ENCODE assay signal across 8 mouse cellular contexts in the genomic region with DNA sequence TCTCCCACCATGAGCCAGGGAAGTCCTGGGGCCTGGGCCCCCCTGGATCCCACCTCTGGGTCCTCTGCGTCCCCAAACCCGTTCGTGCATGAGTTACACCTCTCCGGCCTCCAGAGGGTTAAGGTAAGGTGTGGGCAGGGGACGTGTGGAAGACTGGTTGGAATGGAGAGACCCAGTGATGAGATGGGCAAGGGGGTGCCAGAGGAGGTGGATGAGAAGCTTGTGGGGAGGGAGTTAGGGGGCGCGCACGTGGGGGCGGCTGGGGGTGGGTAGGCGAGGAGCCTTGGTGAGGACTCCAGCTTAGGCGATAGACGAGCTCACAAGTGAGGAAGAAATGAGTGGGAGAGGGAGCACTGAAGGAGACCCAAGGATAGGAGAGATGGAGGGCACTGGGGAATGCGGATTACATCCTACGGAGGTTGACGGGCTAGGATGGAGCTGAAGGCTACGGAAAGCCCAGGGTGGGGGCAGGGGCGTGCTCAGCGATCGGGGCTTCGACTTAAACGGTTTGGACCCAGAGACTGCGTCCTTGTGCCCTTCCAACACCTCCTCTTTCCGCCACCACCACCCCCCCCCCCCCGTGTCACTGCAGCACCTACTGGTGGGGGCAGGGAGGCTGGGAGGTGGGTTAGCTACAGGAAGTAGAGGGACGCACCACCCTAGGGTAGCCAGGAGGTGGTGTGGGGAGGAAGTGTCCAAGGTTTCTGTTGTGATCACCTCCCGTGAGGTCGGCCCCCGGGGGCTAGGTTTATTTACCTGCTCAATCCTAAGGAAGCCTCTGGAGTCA. TPM values are rescaled to one million over a fixed set of nuclear protein-coding genes. Genes with fewer than 3 reads are reported as not detected.
A peak's percentile ranks its signal among the peaks of the same experiment; 100 is the strongest.
DNase-seq lines count a peak whose midpoint lies in the region; ATAC-seq and TF ChIP-seq lines count a peak whose summit lies in the region.

No protein-coding gene starts in this region.

- peak overlapping the region; percentile 77 for H3K4me3 ChIP-seq in hindbrain, embryonic 13.5 days
- peak overlapping the region; percentile 61 to 78 for H3K4me3 ChIP-seq in liver, embryonic 14.5 days (ENCODE audit: insufficient read depth in 1 of 2, low read depth in 2 of 2, low read length in 2 of 2)
- H3K4me3 ChIP-seq in neural tube, embryonic 12.5 days, result peak overlapping the region; percentile 77

- no peaks in the 10 kb centered on the region for H3K9me3 ChIP-seq in hindbrain, embryonic 13.5 days
- H3K9me3 ChIP-seq in liver, embryonic 14.5 days (ENCODE audit: control insufficient read depth, low read length), result no peaks in the 10 kb centered on the region
- no peaks in the 10 kb centered on the region for H3K9me3 ChIP-seq in neural tube, embryonic 12.5 days

- peaks cover 16% of the 10 kb centered on the region for H3K4me1 ChIP-seq in hindbrain, embryonic 13.5 days (replicated peaks)
- peaks cover 0 to 3% of the 10 kb centered on the region in 2 experiments; a peak in 1 of 4 replicates for H3K4me1 ChIP-seq in liver, embryonic 14.5 days (replicated peaks; ENCODE audit: control insufficient read depth in 2 of 2, insufficient read depth in 2 of 2, low read length in 1 of 2)
- peaks cover 12% of the 10 kb centered on the region; the same call in 1 of the 2 replicates for H3K4me1 ChIP-seq in neural tube, embryonic 12.5 days

- DNase-seq in heart, adult 11 months, result peak; percentile 92
- no peak for DNase-seq in heart, adult 9 months (ENCODE audit: low spot score in 2 of 2)
- peak; percentile 32 for DNase-seq in Muller cell, postnatal 12 days (ENCODE audit: inconsistent ontology term)
- DNase-seq in embryo, embryonic 9.5 days (ENCODE audit: extremely low spot score), result peak; percentile 48
- no peak for DNase-seq in liver, embryonic 14.5 days (ENCODE audit: low read depth in 3 of 3, low spot score in 3 of 3)
- DNase-seq in c-Kit-positive CD71-positive TER-119-positive erythroid progenitor cells, embryonic 14.5 days (ENCODE audit: low spot score), result no peak

- 0 out of 2 replicates have a peak, but pooled peaks cover 2% of the 10 kb centered on the region for H3K27me3 ChIP-seq in hindbrain, embryonic 13.5 days
- no peaks in the 10 kb centered on the region; the same call in 1 of the 2 replicates for H3K27me3 ChIP-seq in liver, embryonic 14.5 days (ENCODE audit: control insufficient read depth, insufficient read depth, low read length)
- no peaks in the 10 kb centered on the region for H3K27me3 ChIP-seq in neural tube, embryonic 12.5 days (replicated peaks)

- no peak for TF ChIP-seq CTCF in liver, embryonic 14.5 days (IDR thresholded peaks at IDR 0.05; ENCODE audit: low read depth)

- peaks cover 21% of the 10 kb centered on the region for H3K36me3 ChIP-seq in hindbrain, embryonic 13.5 days
- H3K36me3 ChIP-seq in liver, embryonic 14.5 days (replicated peaks; ENCODE audit: control insufficient read depth, insufficient read depth, low read depth), result no peaks in the 10 kb centered on the region
- peaks cover 10% of the 10 kb centered on the region for H3K36me3 ChIP-seq in neural tube, embryonic 12.5 days

- peak; percentile 74 for ATAC-seq in hindbrain, embryonic 13.5 days (ENCODE audit: low FRiP score)
- peak; percentile 14; the same call in 1 of the 2 replicates for ATAC-seq in liver, embryonic 14.5 days (ENCODE audit: insufficient read depth)
- peak; percentile 67 for ATAC-seq in neural tube, embryonic 12.5 days (ENCODE audit: low FRiP score, low read depth)

- H3K4me2 ChIP-seq in hindbrain, embryonic 13.5 days, result peak overlapping the region; percentile 84
- peak overlapping the region; percentile 71 for H3K4me2 ChIP-seq in liver, embryonic 14.5 days (ENCODE audit: low read depth)
- peak overlapping the region; percentile 89 for H3K4me2 ChIP-seq in neural tube, embryonic 12.5 days (replicated peaks)

- H3K9ac ChIP-seq in hindbrain, embryonic 13.5 days, result peak overlapping the region; percentile 93
- H3K9ac ChIP-seq in liver, embryonic 14.5 days (replicated peaks), result peak overlapping the region; percentile 5; the same call in 1 of the 2 replicates
- peak overlapping the region; percentile 86 for H3K9ac ChIP-seq in neural tube, embryonic 12.5 days

- under 1% methylated on average over 25 of the region's 28 CpGs for WGBS in hindbrain, embryonic 13.5 days
- WGBS in liver, embryonic 14.5 days (ENCODE audit: insufficient replicate concordance), result under 1% methylated on average over 25 of the region's 28 CpGs
- under 1% methylated on average over 28 of the region's 28 CpGs for WGBS in neural tube, embryonic 12.5 days

- peak overlapping the region; percentile 98 for H3K27ac ChIP-seq in hindbrain, embryonic 13.5 days
- no peak overlapping the region for H3K27ac ChIP-seq in liver, embryonic 14.5 days
- peak overlapping the region; percentile 95 for H3K27ac ChIP-seq in neural tube, embryonic 12.5 days

- no peak for TF ChIP-seq EP300 in liver, embryonic 14.5 days (IDR thresholded peaks at IDR 0.05; ENCODE audit: low read depth)

RNA-seq across cellular contexts. Expression of a gene that starts 0.9 kb away (rescaled TPM):
- 14.9 and 15.5 TPM in 2 replicates for polyA plus RNA-seq in hindbrain, embryonic 13.5 days (2015; fragmentation: Nextera tagmentation; extraction: Ambion mirVana)
- 2.4 and 2.9 TPM in 2 replicates for polyA plus RNA-seq in liver, embryonic 14.5 days (2012; rRNA removed)
- 1.9 and 2.1 TPM in 2 replicates for polyA plus RNA-seq in liver, embryonic 14.5 days (2014; fragmentation: Nextera tagmentation; extraction: Ambion mirVana)
- polyA plus RNA-seq in neural tube, embryonic 12.5 days (2016; fragmentation: Nextera tagmentation; extraction: Ambion mirVana), result 15.9 and 16.8 TPM in 2 replicates

RNA-seq across cellular contexts. Expression of a gene that starts 19.0 kb away (rescaled TPM):
- polyA plus RNA-seq in hindbrain, embryonic 13.5 days (2015; fragmentation: Nextera tagmentation; extraction: Ambion mirVana), result 0.05 TPM in 1 of 2 replicates, not detected in the other
- not detected in 2 replicates for polyA plus RNA-seq in liver, embryonic 14.5 days (2012; rRNA removed)
- polyA plus RNA-seq in liver, embryonic 14.5 days (2014; fragmentation: Nextera tagmentation; extraction: Ambion mirVana), result not detected in 2 replicates
- polyA plus RNA-seq in neural tube, embryonic 12.5 days (2016; fragmentation: Nextera tagmentation; extraction: Ambion mirVana), result not detected in 2 replicates

RNA-seq across cellular contexts. Expression of a gene that starts 21.6 kb away (rescaled TPM):
- 154 and 160 TPM in 2 replicates for polyA plus RNA-seq in hindbrain, embryonic 13.5 days (2015; fragmentation: Nextera tagmentation; extraction: Ambion mirVana)
- 82.3 and 93.1 TPM in 2 replicates for polyA plus RNA-seq in liver, embryonic 14.5 days (2012; rRNA removed)
- polyA plus RNA-seq in liver, embryonic 14.5 days (2014; fragmentation: Nextera tagmentation; extraction: Ambion mirVana), result 164 and 166 TPM in 2 replicates
- polyA plus RNA-seq in neural tube, embryonic 12.5 days (2016; fragmentation: Nextera tagmentation; extraction: Ambion mirVana), result 140 and 154 TPM in 2 replicates

RNA-seq across cellular contexts. Expression of a gene that starts 25.5 kb away (rescaled TPM):
- polyA plus RNA-seq in hindbrain, embryonic 13.5 days (2015; fragmentation: Nextera tagmentation; extraction: Ambion mirVana), result 16.5 and 17.2 TPM in 2 replicates
- polyA plus RNA-seq in liver, embryonic 14.5 days (2012; rRNA removed), result 6.9 and 8.7 TPM in 2 replicates
- polyA plus RNA-seq in liver, embryonic 14.5 days (2014; fragmentation: Nextera tagmentation; extraction: Ambion mirVana), result 3.4 and 4.9 TPM in 2 replicates
- polyA plus RNA-seq in neural tube, embryonic 12.5 days (2016; fragmentation: Nextera tagmentation; extraction: Ambion mirVana), result 15.7 and 19.4 TPM in 2 replicates

RNA-seq across cellular contexts. Expression of a gene that starts 26.0 kb away (rescaled TPM):
- polyA plus RNA-seq in hindbrain, embryonic 13.5 days (2015; fragmentation: Nextera tagmentation; extraction: Ambion mirVana), result not detected in 2 replicates
- not detected in 2 replicates for polyA plus RNA-seq in liver, embryonic 14.5 days (2012; rRNA removed)
- polyA plus RNA-seq in liver, embryonic 14.5 days (2014; fragmentation: Nextera tagmentation; extraction: Ambion mirVana), result not detected in 2 replicates
- polyA plus RNA-seq in neural tube, embryonic 12.5 days (2016; fragmentation: Nextera tagmentation; extraction: Ambion mirVana), result not detected in 2 replicates

Comparison
In these comparisons a context has a peak if more than half of its experiments do, and no peak if none do; other contexts are left out.
1. DNase-seq: peak in heart, adult 11 months (single experiment), Muller cell, postnatal 12 days (single experiment) and embryo, embryonic 9.5 days (single experiment); none in heart, adult 9 months (0 of 2), liver, embryonic 14.5 days (0 of 3) and c-Kit-positive CD71-positive TER-119-positive erythroid progenitor cells, embryonic 14.5 days (single experiment).
2. ATAC-seq: peak in every context shown above with its lines; median percentile 74 in hindbrain, embryonic 13.5 days; 67 in neural tube, embryonic 12.5 days; 14 in liver, embryonic 14.5 days.
3. H3K9ac ChIP-seq: peak in every context shown above with its lines; median percentile 93 in hindbrain, embryonic 13.5 days; 86 in neural tube, embryonic 12.5 days; 5 in liver, embryonic 14.5 days.
4. Peak in every context shown above with its lines, with median percentiles within 50 percentile points of each other: H3K4me2 ChIP-seq and H3K4me3 ChIP-seq.